Mouse (Mus musculus) embryonic facial prominence, embryonic 10.5 days (tissue): ENCODE measurements around the gene Nelfe. TPM values are rescaled to one million over a fixed set of nuclear protein-coding genes. Genes with fewer than 3 reads are reported as not detected.
A peak's percentile ranks its signal among the peaks of the same experiment; 100 is the strongest.
"Not testable (repeated sequence)": the region's sequence is repeated elsewhere in the genome, so short reads cannot be mapped to it uniquely, and the experiment has no call there.

Experiments used
- DNase-seq: peaks from one replicate; pipeline ENCODE4 v3.0.0-alpha.2; 2017; ENCODE audit warnings: low spot score
- H3K27ac ChIP-seq: fragments of 300-500 bp; sonication (generic); replicated peaks from 2 replicates; pipeline ENCODE4 v1.5.1; 2016; ENCODE audit warnings: mild to moderate bottlenecking
- H3K27me3 ChIP-seq: fragments of 300-500 bp; sonication (generic); replicated peaks from 2 replicates; pipeline ENCODE4 v1.6.1; 2016; ENCODE audit warnings: low read depth, mild to moderate bottlenecking; ENCODE audit not compliant: poor library complexity, severe bottlenecking
- H3K36me3 ChIP-seq: fragments of 300-500 bp; sonication (generic); replicated peaks from 2 replicates; pipeline ENCODE4 v1.6.1; 2016; ENCODE audit warnings: mild to moderate bottlenecking, moderate library complexity
- H3K4me1 ChIP-seq: fragments of 300-500 bp; sonication (generic); 2 replicates; pipeline ENCODE4 v1.6.1; 2016
- H3K4me3 ChIP-seq: fragments of 300-500 bp; sonication (generic); 2 replicates; pipeline ENCODE4 v1.5.1; 2016; ENCODE audit warnings: mild to moderate bottlenecking, moderate library complexity
- H3K9me3 ChIP-seq: fragments of 300-500 bp; sonication (generic); 2 replicates; pipeline ENCODE4 v1.6.1; 2016; ENCODE audit warnings: mild to moderate bottlenecking
- WGBS: fragments of 180-500 bp; shearing (Covaris S2); methylation state at CpG from one replicate; pipeline ENCODE4 v1.1.7; 2016; 5-methylcytosine and 5-hydroxymethylcytosine counted together
- polyA plus RNA-seq: library from polyadenylated mRNA; unstranded; fragments of >200 nt; fragmentation: Nextera tagmentation; extraction: Ambion mirVana; gene quantifications from 2 replicates; pipeline ENCODE4 v1.2.1, GENCODE M21; 2016

Nelfe gene
- polyA plus RNA-seq, 1 experiment from 2014 or later: 144 TPM

DNA sequence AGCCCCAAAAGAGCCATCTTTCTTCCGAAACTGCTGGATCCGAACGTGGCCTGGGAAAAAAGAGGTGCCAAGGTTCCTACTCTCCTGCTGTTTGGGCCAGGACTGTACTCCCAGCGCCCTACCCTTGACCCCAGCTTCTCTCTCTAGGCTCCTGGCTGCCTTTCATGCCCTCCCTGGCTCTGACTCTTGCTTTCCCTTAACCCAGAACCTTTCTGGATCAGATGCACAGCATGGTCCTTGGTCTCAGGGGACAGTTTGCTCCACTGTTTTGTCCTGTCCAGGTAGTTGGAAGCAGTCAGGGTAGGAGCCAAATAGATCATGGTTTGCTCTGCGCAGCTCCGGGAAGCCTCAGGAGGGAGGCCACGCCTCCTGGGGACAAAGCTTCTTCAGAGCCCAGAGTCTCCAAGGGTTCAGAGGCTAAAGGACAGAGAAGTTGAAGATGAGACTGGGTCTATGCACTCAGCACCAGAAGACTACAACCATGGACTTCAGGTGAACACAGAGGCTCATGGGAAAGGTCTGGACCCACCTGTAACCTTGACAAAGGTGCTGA, 35.3 kb upstream of the Nelfe start:
- H3K9me3 ChIP-seq: no peaks in the 10 kb centered on the region
- H3K4me1 ChIP-seq: 0 out of 2 replicates have a peak, but pooled peaks cover 5% of the 10 kb centered on the region
- no peaks in the 10 kb centered on the region for H3K36me3 ChIP-seq
- no peak overlapping the region for H3K27ac ChIP-seq
- H3K27me3 ChIP-seq: no peaks in the 10 kb centered on the region
- no peak overlapping the region for H3K4me3 ChIP-seq
- WGBS: 81% methylated on average over 7 of the region's 7 CpGs
- DNase-seq: no peak

- WGBS: 91% methylated on average over 1 of the region's 1 CpGs
- H3K9me3 ChIP-seq, H3K4me1 ChIP-seq, DNase-seq, H3K27me3 ChIP-seq, H3K4me3 ChIP-seq, H3K27ac ChIP-seq: not testable (repeated sequence)
- H3K36me3 ChIP-seq: peaks cover 81% of the 10 kb centered on the region
Observed at GRCm38 (mm10) chr17:34830776-34831175, 19.4 kb upstream of the Nelfe start.

- DNase-seq: no peak
- no peaks in the 10 kb centered on the region for H3K27me3 ChIP-seq
- WGBS: 5% methylated on average over 48 of the region's 48 CpGs
- H3K4me3 ChIP-seq: peak overlapping the region; percentile 78
- H3K36me3 ChIP-seq: peaks cover 60% of the 10 kb centered on the region
- H3K27ac ChIP-seq: peak overlapping the region; percentile 83
- H3K9me3 ChIP-seq: no peaks in the 10 kb centered on the region
- H3K4me1 ChIP-seq: peaks cover 27% of the 10 kb centered on the region
Observed at GRCm38 (mm10) chr17:34836155-34836855, 13.9 kb upstream of the Nelfe start.

GRCm38 (mm10) chr17:34836856-34837221, 13.4 kb upstream of the Nelfe start, which contains the start of the genes Stk19 and Dxo:
Gene Stk19 (minus strand): TSS chr17:34836945.
Gene Dxo (plus strand): TSS chr17:34837019.
- Histone ChIP-seq H3K4me1 (peaks cover 27% of the 10 kb centered on the region), H3K9me3 (no peaks in the 10 kb centered on the region), H3K27ac (peak within 1 kb of the TSS; percentile 83), H3K36me3 (peaks cover 61% of the 10 kb centered on the region), H3K4me3 (peak within 1 kb of the TSS; percentile 78), H3K27me3 (no peaks in the 10 kb centered on the region)
- DNase-seq: peak; percentile 97
- WGBS: under 1% methylated on average over 40 of the region's 40 CpGs

- Histone ChIP-seq H3K36me3 (peaks cover 61% of the 10 kb centered on the region), H3K9me3 (no peaks in the 10 kb centered on the region), H3K27me3 (no peaks in the 10 kb centered on the region), H3K27ac (peak overlapping the region; percentile 83), H3K4me1 (peaks cover 27% of the 10 kb centered on the region), H3K4me3 (peak overlapping the region; percentile 78)
- 38% methylated on average over 43 of the region's 43 CpGs for WGBS
- DNase-seq: peak; percentile 16
Observed at GRCm38 (mm10) chr17:34837464-34838324, 12.5 kb upstream of the Nelfe start.

DNA sequence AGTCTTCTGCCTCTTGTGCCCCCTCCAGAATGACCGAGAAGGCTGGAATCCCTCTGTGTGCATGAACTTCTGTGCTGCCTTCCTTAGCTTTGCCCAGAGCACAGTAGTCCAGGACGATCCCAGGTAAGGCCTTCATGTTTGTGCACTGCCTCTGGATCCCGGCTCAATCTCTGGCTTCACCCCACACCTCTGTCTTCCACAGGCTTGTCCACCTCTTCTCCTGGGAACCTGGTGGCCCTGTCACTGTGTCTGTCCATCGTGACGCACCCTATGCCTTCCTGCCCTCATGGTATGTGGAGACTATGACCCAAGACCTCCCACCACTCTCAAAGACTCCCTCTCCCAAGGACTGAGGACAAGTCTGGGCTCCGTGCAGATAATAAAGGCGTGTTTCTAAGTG, 11.4 kb upstream of the Nelfe start:
- H3K9me3 ChIP-seq: no peaks in the 10 kb centered on the region
- H3K27me3 ChIP-seq: no peaks in the 10 kb centered on the region
- 89% methylated on average over 7 of the region's 7 CpGs for WGBS
- no peak overlapping the region for H3K27ac ChIP-seq
- peak overlapping the region; percentile 78 for H3K4me3 ChIP-seq
- no peak for DNase-seq
- H3K36me3 ChIP-seq: peaks cover 61% of the 10 kb centered on the region
- peaks cover 27% of the 10 kb centered on the region for H3K4me1 ChIP-seq

- Histone ChIP-seq H3K4me1 (peaks cover 23% of the 10 kb centered on the region), H3K27me3 (no peaks in the 10 kb centered on the region), H3K27ac (no peak overlapping the region), H3K4me3 (0 out of 2 replicates have a peak overlapping the region, but pooled peaks have one; percentile 25), H3K9me3 (no peaks in the 10 kb centered on the region), H3K36me3 (peaks cover 80% of the 10 kb centered on the region)
- DNase-seq: no peak
- 87% methylated on average over 6 of the region's 6 CpGs for WGBS
Observed at GRCm38 (mm10) chr17:34840736-34841307, 9.4 kb upstream of the Nelfe start.

- Histone ChIP-seq H3K9me3 (no peaks in the 10 kb centered on the region), H3K4me3 (no peak overlapping the region; the same call in 1 of the 2 replicates), H3K27ac (no peak overlapping the region), H3K4me1 (peaks cover 8% of the 10 kb centered on the region), H3K27me3 (no peaks in the 10 kb centered on the region), H3K36me3 (peaks cover 84% of the 10 kb centered on the region)
- DNase-seq: no peak
- WGBS: 93% methylated on average over 13 of the region's 13 CpGs
Observed at GRCm38 (mm10) chr17:34844884-34845283, 5.3 kb upstream of the Nelfe start.

- WGBS: 89% methylated on average over 6 of the region's 6 CpGs
- Histone ChIP-seq H3K4me3 (no peak overlapping the region), H3K27ac (no peak overlapping the region), H3K9me3 (no peaks in the 10 kb centered on the region), H3K27me3 (no peaks in the 10 kb centered on the region), H3K4me1 (peaks cover 23% of the 10 kb centered on the region), H3K36me3 (peaks cover 65% of the 10 kb centered on the region)
- DNase-seq: no peak
Observed at GRCm38 (mm10) chr17:34847192-34847591, 3.0 kb upstream of the Nelfe start.

- no peak overlapping the region for H3K4me3 ChIP-seq
- DNase-seq: no peak
- H3K9me3 ChIP-seq: no peaks in the 10 kb centered on the region
- H3K27ac ChIP-seq: no peak overlapping the region
- 94% methylated on average over 7 of the region's 7 CpGs for WGBS
- peaks cover 65% of the 10 kb centered on the region for H3K36me3 ChIP-seq
- H3K27me3 ChIP-seq: no peaks in the 10 kb centered on the region
- peaks cover 27% of the 10 kb centered on the region for H3K4me1 ChIP-seq
Observed at GRCm38 (mm10) chr17:34847615-34848014, 2.6 kb upstream of the Nelfe start.

GRCm38 (mm10) chr17:34850517-34851125, 430 bp downstream of the Nelfe start:
- no peak for DNase-seq
- Histone ChIP-seq H3K4me3 (peak overlapping the region; percentile 93), H3K27ac (peak overlapping the region; percentile 91), H3K36me3 (peaks cover 65% of the 10 kb centered on the region), H3K9me3 (no peaks in the 10 kb centered on the region), H3K4me1 (peaks cover 32% of the 10 kb centered on the region), H3K27me3 (no peaks in the 10 kb centered on the region)
- 2% methylated on average over 25 of the region's 25 CpGs for WGBS

DNA sequence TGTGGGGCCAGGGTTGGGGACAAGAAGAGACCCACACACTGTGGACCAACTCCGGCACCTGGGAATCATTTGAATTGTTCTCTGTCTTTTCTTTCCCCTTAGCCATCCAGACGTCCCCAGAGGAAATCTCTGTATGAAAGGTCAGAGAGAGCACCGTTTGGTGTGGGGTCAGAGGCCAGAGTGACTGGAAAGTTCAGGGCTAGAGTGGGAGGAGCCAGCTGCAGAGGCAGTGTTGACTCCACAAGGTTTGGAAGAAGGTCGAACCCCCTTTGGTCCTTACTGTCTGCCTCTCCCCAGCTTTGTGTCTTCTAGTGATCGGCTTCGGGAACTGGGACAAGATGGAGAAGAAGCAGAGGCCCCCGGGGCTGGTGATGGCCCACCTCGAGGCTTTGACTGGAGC, 3.3 kb downstream of the Nelfe start:
- WGBS: 60% methylated on average over 8 of the region's 8 CpGs

More for the DNA sequence above, 3.3 kb downstream of the Nelfe start:
- H3K27ac ChIP-seq: no peak overlapping the region
- peaks cover 32% of the 10 kb centered on the region for H3K4me1 ChIP-seq
- H3K9me3 ChIP-seq: no peaks in the 10 kb centered on the region
- H3K27me3 ChIP-seq: no peaks in the 10 kb centered on the region
- no peak for DNase-seq
- H3K4me3 ChIP-seq: no peak overlapping the region
- H3K36me3 ChIP-seq: peaks cover 65% of the 10 kb centered on the region
